Mouse (Mus musculus): ENCODE measurements around the gene Atp1a3. TPM values are rescaled to one million over a fixed set of nuclear protein-coding genes. Genes with fewer than 3 reads are reported as not detected.

The Atp1a3 gene
- polyA plus RNA-seq, 1 experiment from 2014 or later, result 404 TPM

- H3K9me3 ChIP-seq (ENCODE audit: control insufficient read depth, low read length), result no peaks in the 10 kb centered on the region
- DNase-seq (ENCODE audit: low spot score), result no peak
- ATAC-seq (ENCODE audit: low FRiP score), result no peak
- no peak overlapping the region for H3K9ac ChIP-seq
- 33% methylated on average over 6 of the region's 6 CpGs for WGBS
- H3K4me2 ChIP-seq (replicated peaks), result no peak overlapping the region
- peaks cover 17% of the 10 kb centered on the region for H3K4me1 ChIP-seq (replicated peaks; ENCODE audit: control insufficient read depth, insufficient read depth, low read length)
- no peak overlapping the region for H3K4me3 ChIP-seq (replicated peaks; ENCODE audit: low read length)
- H3K27me3 ChIP-seq (ENCODE audit: control insufficient read depth, insufficient read depth, low read length), result peaks cover 65% of the 10 kb centered on the region
- no peak overlapping the region for H3K27ac ChIP-seq
- H3K36me3 ChIP-seq (replicated peaks; ENCODE audit: control insufficient read depth, insufficient read depth), result peaks cover 18% of the 10 kb centered on the region
These were observed 75.3 kb downstream of the Atp1a3 start for GRCm38 (mm10) chr7:24930475-24930874.

Small RNAs within 50 kb of the gene (microRNA-seq; reads per million reads assigned to microRNA genes)
- gene Mir7046, result 0.48 reads per million
- 2.9 reads per million, percentile 11 among the genes with 10 or more reads in this experiment for gene Mir7047

Other genes with a start within 250 kb of the Atp1a3 start
- gene Cd177, start 245.6 kb downstream of the Atp1a3 start, polyA plus RNA-seq (2014; fragmentation: Nextera tagmentation; extraction: Ambion mirVana), result 0.11 and 0.35 TPM in 2 replicates
- gene Ceacam10, start 228.8 kb downstream of the Atp1a3 start, polyA plus RNA-seq (2014; fragmentation: Nextera tagmentation; extraction: Ambion mirVana), result 0.41 TPM in 1 of 2 replicates, not detected in the other
- gene Gm9844, start 143.7 kb downstream of the Atp1a3 start, polyA plus RNA-seq (2014; fragmentation: Nextera tagmentation; extraction: Ambion mirVana), result 36.2 and 37.5 TPM in 2 replicates
- gene Lypd4, start 136.0 kb downstream of the Atp1a3 start, polyA plus RNA-seq (2014; fragmentation: Nextera tagmentation; extraction: Ambion mirVana), result 0.27 TPM in 1 of 2 replicates, not detected in the other
- gene Dmrtc2, start 135.9 kb downstream of the Atp1a3 start, polyA plus RNA-seq (2014; fragmentation: Nextera tagmentation; extraction: Ambion mirVana), result 0.16 and 0.17 TPM in 2 replicates
- 1,197 and 1,586 TPM in 2 replicates for gene Rps19, start 121.6 kb downstream of the Atp1a3 start, polyA plus RNA-seq (2014; fragmentation: Nextera tagmentation; extraction: Ambion mirVana)
- 0.13 and 0.33 TPM in 2 replicates for gene Cd79a, start 108.6 kb downstream of the Atp1a3 start, polyA plus RNA-seq (2014; fragmentation: Nextera tagmentation; extraction: Ambion mirVana)
- 58.4 and 58.6 TPM in 2 replicates for gene Arhgef1, start 103.0 kb downstream of the Atp1a3 start, polyA plus RNA-seq (2014; fragmentation: Nextera tagmentation; extraction: Ambion mirVana)
- 5.9 and 6.6 TPM in 2 replicates for gene Gm4881, start 61.5 kb downstream of the Atp1a3 start, polyA plus RNA-seq (2014; fragmentation: Nextera tagmentation; extraction: Ambion mirVana)
- 331 and 332 TPM in 2 replicates for gene Rabac1, start 33.2 kb downstream of the Atp1a3 start, polyA plus RNA-seq (2014; fragmentation: Nextera tagmentation; extraction: Ambion mirVana)
- gene Grik5, start 66.4 kb upstream of the Atp1a3 start, polyA plus RNA-seq (2014; fragmentation: Nextera tagmentation; extraction: Ambion mirVana), result 21.0 and 22.5 TPM in 2 replicates
- 29.3 and 29.4 TPM in 2 replicates for gene Zfp574, start 66.6 kb upstream of the Atp1a3 start, polyA plus RNA-seq (2014; fragmentation: Nextera tagmentation; extraction: Ambion mirVana)
- gene Pou2f2, start 173.8 kb upstream of the Atp1a3 start, polyA plus RNA-seq (2014; fragmentation: Nextera tagmentation; extraction: Ambion mirVana), result 31.8 and 32.5 TPM in 2 replicates
- 13.8 and 14.9 TPM in 2 replicates for gene Dedd2, start 214.7 kb upstream of the Atp1a3 start, polyA plus RNA-seq (2014; fragmentation: Nextera tagmentation; extraction: Ambion mirVana)
- 2.4 and 2.5 TPM in 2 replicates for gene Zfp526, start 215.5 kb upstream of the Atp1a3 start, polyA plus RNA-seq (2014; fragmentation: Nextera tagmentation; extraction: Ambion mirVana)
- gene Gsk3a, start 231.9 kb upstream of the Atp1a3 start, polyA plus RNA-seq (2014; fragmentation: Nextera tagmentation; extraction: Ambion mirVana), result 23.4 and 24.1 TPM in 2 replicates
- gene Erf, start 244.8 kb upstream of the Atp1a3 start, polyA plus RNA-seq (2014; fragmentation: Nextera tagmentation; extraction: Ambion mirVana), result 5.7 and 6.7 TPM in 2 replicates